Mouse (Mus musculus): ENCODE measurements at regions not wholly inside any gene's neighbourhood (a gene's known extent, or its start where the extent isn't known, plus 50 kb on each side); places are given as distances from the start of the nearest gene placed in this dataset.

- no peaks in the 10 kb centered on the region for H3K36me3 ChIP-seq (ENCODE audit: control insufficient read depth, insufficient read depth, low read length)
- no peak overlapping the region for H3K4me2 ChIP-seq (ENCODE audit: low read depth)
- DNase-seq (ENCODE audit: low spot score) (no peak), ATAC-seq (ENCODE audit: insufficient read depth, low FRiP score, low TSS enrichment) (no peak)
- no peaks in the 10 kb centered on the region for H3K4me1 ChIP-seq (ENCODE audit: control insufficient read depth, insufficient read depth, low read length)
- no peak overlapping the region for H3K27ac ChIP-seq (ENCODE audit: low read depth, low read length)
- no peaks in the 10 kb centered on the region for H3K27me3 ChIP-seq (ENCODE audit: control insufficient read depth, insufficient read depth, low read length)
- H3K4me3 ChIP-seq (ENCODE audit: low read depth, low read length) = no peak overlapping the region
- 90% methylated on average over 7 of the region's 7 CpGs for WGBS
- H3K9me3 ChIP-seq (ENCODE audit: control insufficient read depth, low read length) = no peaks in the 10 kb centered on the region
- no peak overlapping the region for H3K9ac ChIP-seq (ENCODE audit: low read length)
Observed at GRCm38 (mm10) chr3:133599731-133600130, 54.8 kb upstream of the Tet2 start.

- Histone ChIP-seq H3K4me1 (ENCODE audit: control insufficient read depth, insufficient read depth, low read length) (no peaks in the 10 kb centered on the region), H3K27me3 (ENCODE audit: control insufficient read depth, insufficient read depth, low read length) (no peaks in the 10 kb centered on the region), H3K9me3 (ENCODE audit: control insufficient read depth, low read length) (no peaks in the 10 kb centered on the region), H3K4me3 (ENCODE audit: low read depth, low read length) (no peak overlapping the region), H3K4me2 (ENCODE audit: low read depth) (no peak overlapping the region), H3K27ac (ENCODE audit: low read depth, low read length) (no peak overlapping the region), H3K9ac (ENCODE audit: low read length) (no peak overlapping the region), H3K36me3 (ENCODE audit: control insufficient read depth, insufficient read depth, low read length) (no peaks in the 10 kb centered on the region)
- 25% methylated on average over 11 of the region's 11 CpGs for WGBS
- DNase-seq (ENCODE audit: low spot score) (no peak), ATAC-seq (ENCODE audit: insufficient read depth, low FRiP score, low TSS enrichment) (no peak)
Observed at GRCm38 (mm10) chr3:133600447-133601220, 55.7 kb upstream of the Tet2 start.

GRCm38 (mm10) chr3:133605460-133605859 lies 60.5 kb upstream of the Tet2 start:
- ATAC-seq (ENCODE audit: insufficient read depth, low FRiP score, low TSS enrichment) = no peak
- DNase-seq (ENCODE audit: low spot score) = no peak
- Histone ChIP-seq H3K36me3 (ENCODE audit: control insufficient read depth, insufficient read depth, low read length) (no peaks in the 10 kb centered on the region), H3K9ac (ENCODE audit: low read length) (no peak overlapping the region), H3K27me3 (ENCODE audit: control insufficient read depth, insufficient read depth, low read length) (no peaks in the 10 kb centered on the region), H3K27ac (ENCODE audit: low read depth, low read length) (no peak overlapping the region), H3K9me3 (ENCODE audit: control insufficient read depth, low read length) (no peaks in the 10 kb centered on the region), H3K4me1 (ENCODE audit: control insufficient read depth, insufficient read depth, low read length) (no peaks in the 10 kb centered on the region), H3K4me2 (ENCODE audit: low read depth) (no peak overlapping the region), H3K4me3 (ENCODE audit: low read depth, low read length) (no peak overlapping the region)
- WGBS = 89% methylated on average over 6 of the region's 6 CpGs

GRCm38 (mm10) chr3:133608845-133609261 lies 63.9 kb upstream of the Tet2 start:
- H3K4me2 ChIP-seq (ENCODE audit: low read depth) = no peak overlapping the region
- DNase-seq (ENCODE audit: low spot score) (no peak), ATAC-seq (ENCODE audit: insufficient read depth, low FRiP score, low TSS enrichment) (no peak)
- no peaks in the 10 kb centered on the region for H3K9me3 ChIP-seq (ENCODE audit: control insufficient read depth, low read length)
- H3K4me3 ChIP-seq (ENCODE audit: low read depth, low read length) = no peak overlapping the region
- WGBS = 93% methylated on average over 3 of the region's 3 CpGs
- no peak overlapping the region for H3K27ac ChIP-seq (ENCODE audit: low read depth, low read length)
- H3K9ac ChIP-seq (ENCODE audit: low read length) = no peak overlapping the region
- no peaks in the 10 kb centered on the region for H3K36me3 ChIP-seq (ENCODE audit: control insufficient read depth, insufficient read depth, low read length)
- H3K4me1 ChIP-seq (ENCODE audit: control insufficient read depth, insufficient read depth, low read length) = no peaks in the 10 kb centered on the region
- H3K27me3 ChIP-seq (ENCODE audit: control insufficient read depth, insufficient read depth, low read length) = no peaks in the 10 kb centered on the region

- H3K4me2 ChIP-seq (ENCODE audit: low read depth) = peak overlapping the region; percentile 21
- no peaks in the 10 kb centered on the region for H3K9me3 ChIP-seq (ENCODE audit: control insufficient read depth, low read length)
- H3K4me1 ChIP-seq (ENCODE audit: control insufficient read depth, insufficient read depth, low read length) = no peaks in the 10 kb centered on the region
- ATAC-seq (ENCODE audit: insufficient read depth, low FRiP score, low TSS enrichment) (peak; percentile 67), DNase-seq (ENCODE audit: low spot score) (peak; percentile 41)
- H3K27ac ChIP-seq (ENCODE audit: low read depth, low read length) = peak overlapping the region; percentile 78
- no peak overlapping the region for H3K4me3 ChIP-seq (ENCODE audit: low read depth, low read length)
- H3K36me3 ChIP-seq (ENCODE audit: control insufficient read depth, insufficient read depth, low read length) = no peaks in the 10 kb centered on the region
- 37% methylated on average over 12 of the region's 12 CpGs for WGBS
- H3K9ac ChIP-seq (ENCODE audit: low read length) = peak overlapping the region; percentile 41; the same call in 1 of the 2 replicates
- no peaks in the 10 kb centered on the region for H3K27me3 ChIP-seq (ENCODE audit: control insufficient read depth, insufficient read depth, low read length)
Observed at GRCm38 (mm10) chr3:133613836-133614711, 69.1 kb upstream of the Tet2 start.

- peak; percentile 50 for DNase-seq (ENCODE audit: low spot score)
- H3K27me3 ChIP-seq (ENCODE audit: control insufficient read depth, insufficient read depth, low read length) = no peaks in the 10 kb centered on the region
- H3K9ac ChIP-seq (ENCODE audit: low read length) = 0 out of 2 replicates have a peak overlapping the region, but pooled peaks have one; percentile 41
- ATAC-seq (ENCODE audit: insufficient read depth, low FRiP score, low TSS enrichment) = peak; percentile 48
- H3K4me2 ChIP-seq (ENCODE audit: low read depth) = peak overlapping the region; percentile 21
- H3K36me3 ChIP-seq (ENCODE audit: control insufficient read depth, insufficient read depth, low read length) = no peaks in the 10 kb centered on the region
- no peak overlapping the region for H3K4me3 ChIP-seq (ENCODE audit: low read depth, low read length)
- H3K27ac ChIP-seq (ENCODE audit: low read depth, low read length) = peak overlapping the region; percentile 78
- no peaks in the 10 kb centered on the region for H3K9me3 ChIP-seq (ENCODE audit: control insufficient read depth, low read length)
- WGBS = 40% methylated on average over 14 of the region's 14 CpGs
- no peaks in the 10 kb centered on the region for H3K4me1 ChIP-seq (ENCODE audit: control insufficient read depth, insufficient read depth, low read length)
Observed at GRCm38 (mm10) chr3:133614712-133615426, 69.9 kb upstream of the Tet2 start.

GRCm38 (mm10) chr3:133617036-133617435 lies 72.1 kb upstream of the Tet2 start:
- no peak for DNase-seq (ENCODE audit: low spot score)
- Histone ChIP-seq H3K4me1 (ENCODE audit: control insufficient read depth, insufficient read depth, low read length) (no peaks in the 10 kb centered on the region), H3K4me3 (ENCODE audit: low read depth, low read length) (no peak overlapping the region), H3K27me3 (ENCODE audit: control insufficient read depth, insufficient read depth, low read length) (no peaks in the 10 kb centered on the region), H3K27ac (ENCODE audit: low read depth, low read length) (no peak overlapping the region), H3K9me3 (ENCODE audit: control insufficient read depth, low read length) (no peaks in the 10 kb centered on the region), H3K4me2 (ENCODE audit: low read depth) (no peak overlapping the region), H3K36me3 (ENCODE audit: control insufficient read depth, insufficient read depth, low read length) (no peaks in the 10 kb centered on the region), H3K9ac (ENCODE audit: low read length) (no peak overlapping the region)
- no peak for ATAC-seq (ENCODE audit: insufficient read depth, low FRiP score, low TSS enrichment)
- 91% methylated on average over 2 of the region's 2 CpGs for WGBS

GRCm38 (mm10) chr3:133618491-133618890 lies 73.6 kb upstream of the Tet2 start:
- no peak overlapping the region for H3K4me2 ChIP-seq (ENCODE audit: low read depth)
- 91% methylated on average over 3 of the region's 3 CpGs for WGBS
- H3K9ac ChIP-seq (ENCODE audit: low read length) = no peak overlapping the region
- no peaks in the 10 kb centered on the region for H3K9me3 ChIP-seq (ENCODE audit: control insufficient read depth, low read length)
- H3K4me1 ChIP-seq (ENCODE audit: control insufficient read depth, insufficient read depth, low read length) = no peaks in the 10 kb centered on the region
- DNase-seq (ENCODE audit: low spot score) (no peak), ATAC-seq (ENCODE audit: insufficient read depth, low FRiP score, low TSS enrichment) (no peak)
- no peaks in the 10 kb centered on the region for H3K36me3 ChIP-seq (ENCODE audit: control insufficient read depth, insufficient read depth, low read length)
- H3K4me3 ChIP-seq (ENCODE audit: low read depth, low read length) = no peak overlapping the region
- no peak overlapping the region for H3K27ac ChIP-seq (ENCODE audit: low read depth, low read length)
- H3K27me3 ChIP-seq (ENCODE audit: control insufficient read depth, insufficient read depth, low read length) = no peaks in the 10 kb centered on the region
